Mouse (Mus musculus) liver, embryonic 12.5 days (tissue): Measurements from ENCODE around the gene Gpr165. TPM values are rescaled to one million over a fixed set of nuclear protein-coding genes. Genes with fewer than 3 reads are reported as not detected.

Experiments
- ATAC-seq: fragments of 200-750 bp; cut with Nextera tagmentation; 2 replicates; pipeline ENCODE4 v1.8.0; 2017; ENCODE audit warnings: moderate number of reproducible peaks, mild to moderate bottlenecking, moderate library complexity
- H3K27ac ChIP-seq: fragments of 300-500 bp; sonication (generic); 2 replicates; pipeline ENCODE4 v1.5.1; 2016; ENCODE audit warnings: mild to moderate bottlenecking
- H3K27me3 ChIP-seq: fragments of 300-500 bp; sonication (generic); replicated peaks from 2 replicates; pipeline ENCODE4 v1.6.1; 2016; ENCODE audit warnings: mild to moderate bottlenecking, moderate library complexity
- H3K36me3 ChIP-seq: fragments of 300-500 bp; sonication (generic); 2 replicates; pipeline ENCODE4 v1.6.1; 2016; ENCODE audit warnings: mild to moderate bottlenecking, moderate library complexity
- H3K4me1 ChIP-seq: fragments of 300-500 bp; sonication (generic); 2 replicates; pipeline ENCODE4 v1.6.1; 2016
- H3K4me2 ChIP-seq: fragments of 300-500 bp; sonication (generic); 2 replicates; pipeline ENCODE4 v1.6.1; 2016; ENCODE audit warnings: mild to moderate bottlenecking, moderate library complexity
- H3K4me3 ChIP-seq: fragments of 300-500 bp; sonication (generic); 2 replicates; pipeline ENCODE4 v1.5.1; 2016; ENCODE audit warnings: mild to moderate bottlenecking, moderate library complexity
- H3K9ac ChIP-seq: fragments of 300-500 bp; sonication (generic); 2 replicates; pipeline ENCODE4 v1.6.1; 2016; ENCODE audit warnings: mild to moderate bottlenecking, moderate library complexity
- H3K9me3 ChIP-seq: fragments of 300-500 bp; sonication (generic); replicated peaks from 2 replicates; pipeline ENCODE4 v1.6.1; 2016; ENCODE audit warnings: mild to moderate bottlenecking, moderate library complexity
- WGBS: fragments of 180-500 bp; shearing (Covaris S2); methylation state at CpG from one replicate; pipeline ENCODE4 v1.1.7; 2016; ENCODE audit not compliant: insufficient replicate concordance; 5-methylcytosine and 5-hydroxymethylcytosine counted together
- polyA plus RNA-seq: library from polyadenylated mRNA; unstranded; fragments of >200 nt; fragmentation: Nextera tagmentation; extraction: Ambion mirVana; gene quantifications from 2 replicates; pipeline ENCODE4 v1.2.1, GENCODE M21; 2016

Gene Gpr165
- polyA plus RNA-seq = not detected in 2 replicates

- peak; percentile 47; the same call in 1 of the 2 replicates for ATAC-seq
Measured at GRCm38 (mm10) chrX:96712907-96713774, at the start of gene Gpr165. Gene Gpr165, plus strand, starts transcription at chrX:96713441.

GRCm38 (mm10) chrX:96674871-96675270 is 38.4 kb upstream of the Gpr165 start:
- Histone ChIP-seq H3K4me3 (no peak overlapping the region), H3K9me3 (no peaks in the 10 kb centered on the region), H3K36me3 (no peaks in the 10 kb centered on the region), H3K4me1 (no peaks in the 10 kb centered on the region), H3K9ac (no peak overlapping the region), H3K27ac (no peak overlapping the region), H3K4me2 (no peak overlapping the region), H3K27me3 (no peaks in the 10 kb centered on the region)
- no peak for ATAC-seq
- WGBS = 35% methylated on average over 1 of the region's 1 CpGs

More at GRCm38 (mm10) chrX:96712907-96713774, at the start of gene Gpr165:
- Histone ChIP-seq H3K4me3 (no peak within 1 kb of the TSS), H3K9ac (no peak within 1 kb of the TSS), H3K27ac (no peak within 1 kb of the TSS), H3K36me3 (no peaks in the 10 kb centered on the region), H3K27me3 (no peaks in the 10 kb centered on the region; the same call in 1 of the 2 replicates), H3K9me3 (no peaks in the 10 kb centered on the region), H3K4me1 (no peaks in the 10 kb centered on the region), H3K4me2 (peak within 1 kb of the TSS; percentile 38)
- 21% methylated on average over 16 of the region's 16 CpGs for WGBS
